Mouse (Mus musculus): ENCODE measurements at regions not wholly inside any gene's neighbourhood (a gene's known extent, or its start where the extent isn't known, plus 50 kb on each side); places are given as distances from the start of the nearest gene placed in this dataset.

GRCm38 (mm10) chr15:12048965-12049364 lies 52.2 kb upstream of the Sub1 start:
- TF ChIP-seq CTCF (IDR thresholded peaks at IDR 0.05; ENCODE audit: low read depth), result no peak
- TF ChIP-seq EP300 (IDR thresholded peaks at IDR 0.05; ENCODE audit: low read depth), result no peak

Data from heart, postnatal 0 days (tissue).